9 mouse cellular contexts compared by ENCODE assay signal in the genomic region with DNA sequence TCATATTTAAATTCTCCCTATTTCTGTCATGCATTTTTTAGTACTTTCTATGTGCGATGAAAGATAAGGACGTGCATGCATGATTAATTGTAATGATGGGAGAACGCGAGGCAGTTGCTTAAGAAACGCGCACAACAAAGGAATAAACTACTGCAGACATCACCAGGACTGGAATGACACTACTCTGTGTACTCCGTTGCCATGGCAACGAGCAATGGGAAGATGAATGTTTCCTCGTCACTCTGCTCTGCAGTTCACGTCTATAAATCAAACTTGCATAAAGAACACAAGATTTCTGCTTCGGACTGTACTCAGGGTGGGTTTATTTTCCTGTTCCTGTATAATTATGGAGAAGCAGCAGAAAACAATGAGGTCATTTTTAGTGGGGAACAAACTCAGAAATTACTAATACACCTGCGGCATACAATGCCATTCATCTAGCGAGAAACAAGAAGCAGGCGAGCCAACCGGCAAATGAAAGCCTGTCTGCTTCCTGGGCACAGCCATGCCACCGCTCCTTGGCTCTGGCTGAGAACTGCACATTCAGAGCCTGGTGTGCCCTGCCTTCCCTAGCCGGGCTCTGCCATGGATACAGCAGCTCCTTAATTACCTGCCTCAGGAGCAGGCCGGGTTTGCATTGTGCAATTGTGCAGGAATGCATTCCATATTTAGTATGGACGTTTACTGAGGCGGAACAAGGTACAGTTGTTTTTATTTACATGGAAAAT. TPM values are rescaled to one million over a fixed set of nuclear protein-coding genes. Genes with fewer than 3 reads are reported as not detected.
DNase-seq lines count a peak whose midpoint lies in the region; ATAC-seq lines count a peak whose summit lies in the region.
"Had no signal": no experiment of that assay in that cellular context is flagged by ENCODE, and none has a peak within 500 bp of the region (broad histone marks: within the 10 kb centered on the region; RNA-seq: fewer than 3 reads in every experiment).

No protein-coding gene starts in this region.

- H3K4me2 ChIP-seq in forebrain, embryonic 13.5 days, result peak overlapping the region; percentile 41
- no peak overlapping the region for H3K4me2 ChIP-seq in limb, embryonic 11.5 days (ENCODE audit: low read depth, severe bottlenecking)
- H3K4me2 ChIP-seq: lung, embryonic 15.5 days had no signal

- no peaks in the 10 kb centered on the region for H3K27me3 ChIP-seq in forebrain, embryonic 13.5 days
- H3K27me3 ChIP-seq in limb, embryonic 11.5 days (ENCODE audit: control insufficient read depth, insufficient read depth, low read length), result no peaks in the 10 kb centered on the region
- H3K27me3 ChIP-seq: lung, embryonic 15.5 days had no signal

- WGBS in forebrain, embryonic 13.5 days, result 36% methylated on average over 20 of the region's 20 CpGs
- WGBS in limb, embryonic 11.5 days, result 82% methylated on average over 20 of the region's 20 CpGs

- peaks cover 4% of the 10 kb centered on the region; the same call in 1 of the 2 replicates for H3K9me3 ChIP-seq in forebrain, embryonic 13.5 days (replicated peaks)
- H3K9me3 ChIP-seq in limb, embryonic 11.5 days (ENCODE audit: control insufficient read depth, low read length), result no peaks in the 10 kb centered on the region
- H3K9me3 ChIP-seq: lung, embryonic 15.5 days had no signal

- no peak for DNase-seq in frontal cortex, postnatal 25 days (ENCODE audit: low spot score in 2 of 2)
- DNase-seq in c-Kit-positive CD71-negative TER-119-negative erythroid progenitor cells, embryonic 14.5 days (ENCODE audit: low read depth), result peak; percentile 42
- peak; percentile 13 to 14 for DNase-seq in kidney, adult 8-10 months
- peak; percentile 36 for DNase-seq in limb, embryonic 11.5 days (ENCODE audit: low spot score)
- peak; percentile 25 for DNase-seq in retina, postnatal 7 days (ENCODE audit: low read depth, low spot score)
- no peak for DNase-seq in thymus, postnatal 4 days

- H3K27ac ChIP-seq in forebrain, embryonic 13.5 days, result peak overlapping the region; percentile 60
- no peak overlapping the region for H3K27ac ChIP-seq in limb, embryonic 11.5 days (replicated peaks; ENCODE audit: low read depth, low read length)
- H3K27ac ChIP-seq: lung, embryonic 15.5 days had no signal

- ATAC-seq in frontal cortex, adult (ENCODE audit: low TSS enrichment), result peak; percentile 73
- ATAC-seq in forebrain, embryonic 13.5 days, result peak; percentile 91
- no peak; the same call in 1 of the 2 replicates for ATAC-seq in limb, embryonic 11.5 days (ENCODE audit: insufficient number of reproducible peaks, low FRiP score, low TSS enrichment, low read depth)

- H3K4me3 ChIP-seq in forebrain, embryonic 13.5 days, result 0 out of 2 replicates have a peak overlapping the region, but pooled peaks have one; percentile 3
- no peak overlapping the region for H3K4me3 ChIP-seq in limb, embryonic 11.5 days (ENCODE audit: low read depth, low read length)
- H3K4me3 ChIP-seq: lung, embryonic 15.5 days had no signal

- no peaks in the 10 kb centered on the region for H3K36me3 ChIP-seq in forebrain, embryonic 13.5 days (ENCODE audit: poor library complexity, severe bottlenecking)
- no peaks in the 10 kb centered on the region for H3K36me3 ChIP-seq in limb, embryonic 11.5 days (ENCODE audit: control insufficient read depth, insufficient read depth, low read length)
- H3K36me3 ChIP-seq: lung, embryonic 15.5 days had no signal

- peaks cover 14% of the 10 kb centered on the region for H3K4me1 ChIP-seq in forebrain, embryonic 13.5 days
- no peaks in the 10 kb centered on the region for H3K4me1 ChIP-seq in limb, embryonic 11.5 days (ENCODE audit: control insufficient read depth, insufficient read depth, low read length)
- H3K4me1 ChIP-seq: lung, embryonic 15.5 days had no signal

- H3K9ac ChIP-seq in forebrain, embryonic 13.5 days, result no peak overlapping the region; the same call in 1 of the 2 replicates
- no peak overlapping the region for H3K9ac ChIP-seq in limb, embryonic 11.5 days (ENCODE audit: low read length)
- H3K9ac ChIP-seq: lung, embryonic 15.5 days had no signal

RNA-seq across cellular contexts. Expression of gene Efcab11, which starts 47.7 kb away (rescaled TPM):
- polyA plus RNA-seq in forebrain, embryonic 13.5 days (2015; fragmentation: Nextera tagmentation; extraction: Ambion mirVana), result 15.3 and 18.3 TPM in 2 replicates
- 21.3 and 22.4 TPM in 2 replicates for polyA plus RNA-seq in limb, embryonic 11.5 days (2014; fragmentation: Nextera tagmentation; extraction: Ambion mirVana)

RNA-seq across cellular contexts. Expression of gene Tdp1, which starts 47.7 kb away (rescaled TPM):
- 76.4 and 80.9 TPM in 2 replicates for polyA plus RNA-seq in forebrain, embryonic 13.5 days (2015; fragmentation: Nextera tagmentation; extraction: Ambion mirVana)
- 77.9 and 80.4 TPM in 2 replicates for polyA plus RNA-seq in limb, embryonic 11.5 days (2014; fragmentation: Nextera tagmentation; extraction: Ambion mirVana)

Comparison
In these comparisons a context has a peak if more than half of its experiments do, and no peak if none do; other contexts are left out.
1. DNase-seq: peak in c-Kit-positive CD71-negative TER-119-negative erythroid progenitor cells, embryonic 14.5 days (single experiment), kidney, adult 8-10 months (2 of 2), limb, embryonic 11.5 days (single experiment) and retina, postnatal 7 days (single experiment); none in frontal cortex, postnatal 25 days (0 of 2) and thymus, postnatal 4 days (single experiment).